Mouse (Mus musculus) spleen, adult 18-20 months (tissue): Measurements from ENCODE around the gene Sdccag8.

Source experiments
- DNase-seq, 2 experiments: peaks; one replicate each; pipeline ENCODE4 v3.0.0; 2022; ENCODE audit warnings: mixed read lengths in 2 of 2

Sdccag8 gene

GRCm38 (mm10) chr1:176992517-176992916, 178.1 kb downstream of the Sdccag8 start:
- DNase-seq, result no peak

DNA sequence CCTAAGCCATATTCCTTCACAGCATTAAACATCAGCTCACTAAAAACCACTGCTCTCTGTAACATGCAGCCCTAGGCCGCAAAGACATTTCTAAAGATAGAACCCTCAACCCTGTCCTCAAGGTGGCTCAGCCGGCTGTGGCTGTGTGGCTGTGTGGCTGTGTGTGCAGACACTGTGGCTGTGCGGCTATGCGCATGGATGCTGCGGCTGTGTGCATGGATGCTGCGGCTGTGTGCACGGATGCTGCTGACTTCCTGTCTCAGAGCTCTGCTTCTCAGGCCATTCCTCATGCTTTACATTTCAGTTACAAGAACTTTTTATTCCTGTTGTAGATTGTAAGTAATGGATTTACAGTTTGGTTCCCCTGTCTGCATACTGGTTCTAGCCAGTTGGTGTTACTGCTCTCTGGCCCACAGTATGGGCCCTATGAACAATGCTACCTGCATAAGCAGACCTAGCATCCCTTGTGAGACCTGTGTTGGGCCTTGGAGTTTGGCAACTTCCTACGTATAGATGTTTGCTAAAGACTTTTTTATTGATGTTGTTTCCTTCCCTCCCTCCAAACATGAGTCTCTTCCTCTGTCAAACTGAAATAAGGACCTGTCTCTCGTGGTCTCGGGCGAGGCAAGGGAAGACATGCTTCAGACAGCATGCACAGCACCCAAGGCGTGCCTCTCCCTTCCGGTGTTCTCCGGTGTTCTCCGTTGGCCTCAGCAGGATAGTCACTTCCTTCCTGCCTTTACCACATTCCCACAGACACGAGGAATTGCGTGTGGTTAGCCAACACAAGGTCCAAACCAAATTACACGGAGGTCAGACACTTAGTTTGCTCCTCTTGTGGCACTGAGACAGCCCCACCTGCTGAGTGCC, 178.9 kb downstream of the Sdccag8 start:
- DNase-seq, result peak in 1 of 2 experiments; percentile 54

DNA sequence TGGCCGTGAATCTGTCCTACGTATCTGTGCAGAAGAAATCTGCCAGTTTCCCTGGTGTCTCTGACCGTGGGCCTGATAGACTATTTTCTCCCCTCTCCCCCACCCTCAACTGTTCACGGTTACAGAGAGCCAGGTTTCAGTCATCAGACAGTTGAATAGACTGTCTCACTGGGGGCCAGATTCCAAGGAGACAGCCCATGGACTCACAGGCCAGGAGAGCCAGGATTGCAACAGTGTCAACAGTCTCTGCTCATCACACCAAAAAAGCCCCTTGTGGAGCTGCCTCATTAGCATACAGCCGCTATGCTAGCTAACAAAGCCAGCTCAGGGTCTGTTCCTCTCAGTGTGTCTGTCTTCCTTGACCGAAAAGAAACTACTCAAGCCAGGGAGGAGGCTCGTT, 179.6 kb downstream of the Sdccag8 start:
- no peak for DNase-seq

- DNase-seq, result no peak
These were observed 180.4 kb downstream of the Sdccag8 start for GRCm38 (mm10) chr1:176994707-176995418.

DNA sequence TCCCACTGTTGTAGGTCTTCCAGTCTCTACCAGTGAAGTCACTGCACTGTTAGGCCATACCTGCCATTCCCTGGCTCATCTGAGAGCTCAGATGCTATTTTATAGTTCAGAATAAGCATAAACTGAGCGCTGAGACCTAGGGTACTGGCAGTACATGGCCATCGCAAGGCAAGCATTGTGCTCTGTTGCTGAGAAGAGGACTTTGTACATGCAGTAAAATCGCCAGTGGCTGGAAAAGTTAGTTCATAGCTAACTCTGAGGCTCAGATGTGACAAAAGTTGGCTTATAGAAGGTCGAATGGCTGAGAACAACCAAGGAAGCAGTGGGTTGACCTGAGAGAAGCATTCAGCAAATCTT, 180.9 kb downstream of the Sdccag8 start:
- no peak for DNase-seq

DNA sequence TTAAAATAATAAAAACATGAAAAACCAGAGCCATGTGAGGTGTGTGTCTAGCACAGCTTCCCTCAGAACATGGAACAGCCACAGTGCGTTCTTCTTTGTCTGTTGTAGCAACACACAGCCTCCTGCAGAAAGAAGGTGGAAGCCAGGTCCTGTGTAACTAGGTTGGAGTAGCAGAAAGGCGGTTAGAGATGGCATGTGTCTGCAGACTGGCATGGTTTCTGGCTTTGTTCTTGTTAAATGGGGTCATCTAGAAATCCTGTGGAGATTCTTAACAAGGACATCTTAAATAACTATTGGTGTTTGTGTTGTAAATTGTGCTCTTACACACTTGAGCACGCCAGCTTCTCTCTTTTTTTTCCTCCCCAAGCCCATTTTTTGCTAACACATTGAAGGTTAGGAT, 181.7 kb downstream of the Sdccag8 start:
- no peak for DNase-seq

GRCm38 (mm10) chr1:176996630-176997201, 182.3 kb downstream of the Sdccag8 start:
- DNase-seq, result peak; percentile 67 to 76

GRCm38 (mm10) chr1:176997254-176997653, 182.8 kb downstream of the Sdccag8 start:
- DNase-seq, result no peak

- DNase-seq, result no peak
These were observed 183.5 kb downstream of the Sdccag8 start for GRCm38 (mm10) chr1:176997711-176998689.

DNA sequence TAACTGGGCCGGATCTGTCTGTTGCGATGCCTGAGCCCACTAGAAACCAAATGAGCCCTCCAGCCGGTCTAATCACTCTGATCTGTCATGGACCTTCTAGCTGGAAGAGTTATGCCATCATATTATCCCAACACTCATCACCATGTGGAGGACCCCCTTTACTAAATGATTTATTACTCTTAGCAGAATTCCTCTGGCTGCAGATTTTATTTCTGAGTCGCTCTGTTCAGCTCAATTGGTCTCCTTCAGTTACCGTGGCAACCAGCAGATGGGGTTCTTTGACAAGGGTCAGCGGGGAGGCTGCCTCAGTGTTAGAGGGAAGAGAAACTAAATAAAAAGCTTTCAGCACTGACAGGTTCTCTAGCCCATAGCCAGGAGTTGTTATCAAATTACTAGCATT, 184.6 kb downstream of the Sdccag8 start:
- DNase-seq, result peak; percentile 37 to 58

GRCm38 (mm10) chr1:177002951-177003350, 188.5 kb downstream of the Sdccag8 start:
- DNase-seq, result no peak

GRCm38 (mm10) chr1:177004041-177004741, 189.7 kb downstream of the Sdccag8 start:
- no peak for DNase-seq

DNA sequence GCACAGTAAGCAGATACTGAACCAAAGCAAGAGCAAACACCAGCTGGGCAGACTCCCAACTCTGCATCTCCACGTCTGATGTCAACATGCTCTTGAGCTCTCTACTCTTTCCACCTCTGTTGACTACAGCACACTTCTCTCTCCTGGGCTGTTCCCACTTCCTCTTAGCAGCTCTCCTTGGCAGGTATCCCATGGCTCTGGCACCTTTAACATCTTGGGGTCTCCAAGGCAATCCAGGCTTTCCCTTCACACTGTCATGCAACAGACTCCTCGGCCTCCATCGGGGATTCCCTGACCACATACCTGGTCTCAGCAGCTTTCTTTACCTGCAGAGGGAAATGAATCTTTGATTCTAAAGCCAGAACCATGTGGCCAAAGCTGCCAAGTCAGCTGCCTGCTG, 192.9 kb downstream of the Sdccag8 start:
- DNase-seq, result no peak

DNA sequence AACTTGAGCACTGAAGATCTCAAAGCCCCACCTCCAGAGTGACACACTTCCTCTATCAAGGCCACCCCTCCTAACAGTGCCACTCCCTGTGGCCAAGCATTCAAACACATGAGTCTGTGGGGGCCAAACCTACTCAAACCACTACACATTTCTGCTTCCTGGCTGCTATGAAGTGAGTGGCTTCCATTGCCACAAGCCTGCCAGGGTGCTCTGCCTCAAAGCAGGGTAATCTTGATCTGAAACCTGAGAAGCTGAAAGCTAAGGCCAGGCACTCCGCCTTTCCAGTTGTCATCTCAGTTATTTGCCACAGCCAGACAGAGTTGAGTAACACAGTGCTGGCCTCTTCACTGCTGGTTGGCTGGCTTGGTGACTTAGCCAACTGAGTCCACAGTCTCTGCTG, 194.3 kb downstream of the Sdccag8 start:
- no peak for DNase-seq

DNA sequence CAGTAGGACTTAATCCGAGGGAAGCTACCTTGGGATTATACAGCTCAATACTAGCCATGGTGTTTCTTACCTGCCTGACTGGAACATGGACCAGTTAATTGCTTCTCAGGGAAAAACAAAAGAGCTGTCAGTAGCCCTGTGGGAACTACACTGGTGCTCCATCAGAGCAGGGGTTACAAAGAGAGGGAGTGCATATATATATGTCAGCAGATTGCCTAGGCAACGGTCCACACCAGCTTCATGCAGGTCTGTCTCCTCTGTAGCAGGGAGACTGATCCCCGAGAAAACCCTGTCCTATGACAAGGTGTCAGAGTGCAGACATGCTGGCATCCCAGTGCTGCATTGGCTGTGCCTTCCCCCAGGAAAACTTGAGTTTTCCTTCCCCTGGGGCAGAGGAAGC, 195.6 kb downstream of the Sdccag8 start:
- DNase-seq, result no peak

DNA sequence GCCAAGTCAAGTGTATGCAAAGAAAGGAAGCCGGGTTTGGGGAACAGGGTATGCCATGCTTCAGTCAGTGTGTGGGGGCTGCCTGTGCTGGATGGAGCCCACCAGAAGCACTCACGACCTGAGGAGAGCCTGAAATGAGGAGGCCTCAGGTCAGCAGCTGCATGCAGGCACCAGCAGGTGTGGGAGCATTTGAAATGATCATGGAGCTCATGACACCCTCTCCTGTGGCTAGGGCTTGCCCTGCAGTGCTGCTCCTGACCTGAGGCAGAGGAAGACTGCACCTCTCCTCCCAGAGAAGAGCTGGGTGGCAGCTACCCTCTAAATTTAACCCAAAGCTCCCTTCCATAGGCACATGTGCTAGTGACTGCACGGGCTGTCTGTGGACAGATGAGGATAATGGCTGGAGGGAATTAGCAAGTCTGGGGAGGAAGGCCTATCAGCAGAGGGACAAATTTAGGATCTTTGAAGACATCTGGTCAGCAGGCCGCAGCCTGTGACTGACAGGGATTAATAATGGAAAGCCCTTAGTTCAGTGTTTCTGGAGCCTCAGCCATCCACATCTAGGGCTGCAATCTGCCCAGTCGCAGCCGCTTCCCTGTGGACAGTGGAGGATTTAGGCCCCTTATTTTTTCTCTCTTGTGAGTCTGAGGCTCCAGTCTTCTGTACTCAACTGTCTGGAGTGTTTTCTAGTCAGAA, 196.3 kb downstream of the Sdccag8 start:
- DNase-seq, result no peak

DNA sequence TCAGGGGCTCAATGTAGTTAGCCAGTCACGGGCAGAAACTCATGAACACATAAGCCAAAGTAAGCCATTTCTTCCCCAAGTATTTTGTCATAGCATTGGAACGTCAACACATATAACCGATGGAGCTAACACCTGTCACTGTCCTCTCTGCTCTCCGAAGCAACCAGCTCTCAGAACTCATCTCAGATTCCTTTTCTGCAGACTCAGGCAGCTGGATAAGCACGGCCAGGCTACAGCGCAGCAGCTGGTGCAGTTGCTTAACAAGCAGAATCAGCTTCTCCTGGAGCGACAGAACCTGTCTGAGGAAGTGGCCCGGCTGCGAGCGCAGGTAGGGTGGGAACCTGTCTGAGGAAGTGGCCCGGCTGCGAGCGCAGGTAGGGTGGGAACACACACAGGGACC, 197.2 kb downstream of the Sdccag8 start:
- DNase-seq, result no peak

DNA sequence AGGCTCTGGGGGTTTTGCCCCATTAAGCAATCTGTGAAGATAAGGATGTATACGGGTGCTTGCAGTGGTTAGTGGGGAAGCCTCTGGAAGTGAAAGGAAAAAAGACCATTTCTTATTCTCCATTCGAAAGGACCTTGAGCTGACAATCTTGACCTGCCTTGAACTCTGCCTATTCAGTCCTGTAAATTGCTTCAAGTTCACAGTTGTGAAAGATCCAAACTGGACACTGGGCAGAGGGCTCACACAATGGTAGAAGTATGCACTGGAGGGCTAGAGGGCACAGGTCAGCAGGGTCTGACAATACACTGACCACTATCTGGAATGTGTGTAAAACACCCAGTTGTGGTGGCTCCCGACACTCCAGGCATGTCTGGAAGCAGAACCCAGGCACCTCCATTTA, 198.3 kb downstream of the Sdccag8 start:
- DNase-seq, result no peak

- DNase-seq, result no peak
These were observed 198.9 kb downstream of the Sdccag8 start for GRCm38 (mm10) chr1:177013313-177013712.

GRCm38 (mm10) chr1:177013776-177014175, 199.3 kb downstream of the Sdccag8 start:
- no peak for DNase-seq

DNA sequence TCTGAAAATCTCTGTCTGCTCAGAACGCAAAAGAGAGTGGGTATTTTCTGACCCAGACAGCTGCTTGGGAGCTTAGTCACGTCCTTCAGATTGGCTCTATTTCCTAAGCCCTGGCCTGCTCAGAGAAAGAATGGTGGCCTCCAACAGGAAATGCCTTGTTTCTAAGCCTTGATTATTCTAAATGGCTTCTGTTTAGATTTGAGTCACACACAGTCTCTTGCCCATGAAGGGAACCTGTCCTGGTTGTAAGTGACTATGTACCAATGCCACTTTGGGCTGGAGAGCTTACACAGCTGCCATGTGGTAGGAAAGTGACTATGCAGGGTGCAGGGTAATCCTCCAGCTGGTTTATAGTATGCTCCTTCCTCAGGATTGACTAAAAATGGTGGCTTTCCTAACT, 199.9 kb downstream of the Sdccag8 start:
- no peak for DNase-seq
